Mouse (Mus musculus) G1E (cell line): ENCODE results near the gene Atp7a. TPM values are rescaled to one million over a fixed set of nuclear protein-coding genes. Genes with fewer than 3 reads are reported as not detected.

Experiments
- ATAC-seq: 2 replicates; pipeline ENCODE4 v1.8.0; 2016; ENCODE audit warnings: mild to moderate bottlenecking; ENCODE audit not compliant: insufficient number of reproducible peaks, poor library complexity, low FRiP score, severe bottlenecking; ENCODE audit errors: extremely low read depth
- DNase-seq: peaks from one replicate; pipeline ENCODE4 v3.0.0; 2012; ENCODE audit warnings: low spot score
- H3K27me3 ChIP-seq: 2 replicates; pipeline ENCODE4 v1.6.1; 2012; ENCODE audit warnings: mild to moderate bottlenecking, low read length, inconsistent platforms; ENCODE audit not compliant: insufficient read depth
- H3K36me3 ChIP-seq: replicated peaks from 2 replicates; pipeline ENCODE3; 2012; ENCODE audit warnings: mild to moderate bottlenecking, inconsistent platforms
- H3K4me1 ChIP-seq: 2 replicates; pipeline ENCODE4 v1.6.1; 2012; ENCODE audit warnings: low read depth, low read length, inconsistent platforms, mixed read lengths; ENCODE audit not compliant: insufficient read depth
- H3K4me3 ChIP-seq: 2 replicates; pipeline ENCODE4 v1.5.1; 2012; ENCODE audit warnings: low read depth, mild to moderate bottlenecking, inconsistent platforms, low read length, moderate library complexity, mixed read lengths
- H3K9me3 ChIP-seq: replicated peaks from 2 replicates; pipeline ENCODE4 v1.6.1; 2012; ENCODE audit warnings: inconsistent platforms
- CTCF ChIP-seq: IDR thresholded peaks from 2 replicates; pipeline ENCODE4 v1.5.1; 2012; ENCODE audit warnings: low read depth, low read length, inconsistent platforms, mixed read lengths
- GATA1 ChIP-seq: IDR thresholded peaks from 2 replicates; pipeline ENCODE4 v1.6.1; 2012; ENCODE audit warnings: borderline replicate concordance, low read length, inconsistent platforms, mixed read lengths
- GATA2 ChIP-seq: IDR thresholded peaks from 2 replicates; pipeline ENCODE4 v1.6.1; 2012; ENCODE audit warnings: low read depth, low read length, inconsistent platforms, borderline replicate concordance
- POLR2AphosphoS5 ChIP-seq: IDR thresholded peaks from 2 replicates; pipeline ENCODE4 v1.6.1; 2012; ENCODE audit warnings: low read depth, low read length, inconsistent platforms; ENCODE audit not compliant: insufficient replicate concordance
- TAL1 ChIP-seq: conservative IDR thresholded peaks from 2 replicates; pipeline ENCODE4 v1.6.1; 2012; ENCODE audit warnings: low read depth, low read length, inconsistent platforms, mixed read lengths
- polyA plus RNA-seq: library from polyadenylated mRNA; stranded (reverse); fragments of >175 nt; gene quantifications from 2 replicates; pipeline ENCODE4 v1.2.3, GENCODE M21; 2012
- total RNA-seq, 2 experiments: library from RNA; stranded (forward) in 1 of 2; stranded (reverse) in 1 of 2; fragments of 200-1000 nt in 1 of 2; fragments of >200 nt in 1 of 2; fragmentation: Nextera tagmentation in 1 of 2; gene quantifications; 2 replicates each; pipeline ENCODE4 v1.2.3; 2014 to 2017

The Atp7a gene
- total and polyA plus RNA-seq, 3 experiments, result 1.1 to 49.7 (median 20.3) TPM

- Histone ChIP-seq H3K27me3 (no peaks in the 10 kb centered on the region), H3K4me1 (peaks cover 15% of the 10 kb centered on the region), H3K36me3 (no peaks in the 10 kb centered on the region), H3K4me3 (no peak overlapping the region; the same call in 1 of the 2 replicates), H3K9me3 (no peaks in the 10 kb centered on the region)
- no peak for DNase-seq
- ATAC-seq, result peak; percentile 63
- no peak for TF ChIP-seq TAL1
- no peak for TF ChIP-seq GATA2
- TF ChIP-seq POLR2AphosphoS5, result no peak
- TF ChIP-seq CTCF, result no peak
- TF ChIP-seq GATA1, result no peak
Measured at GRCm38 (mm10) chrX:106135916-106136575, 109.0 kb downstream of the Atp7a start.

GRCm38 (mm10) chrX:106139309-106140070 lies 112.4 kb downstream of the Atp7a start:
- no peaks in the 10 kb centered on the region for H3K27me3 ChIP-seq
- peaks cover 15% of the 10 kb centered on the region for H3K4me1 ChIP-seq
- TF ChIP-seq CTCF (no peak), GATA2 (no peak), POLR2AphosphoS5 (no peak), GATA1 (no peak), TAL1 (no peak)
- H3K4me3 ChIP-seq, result no peak overlapping the region
- no peaks in the 10 kb centered on the region for H3K36me3 ChIP-seq
- no peaks in the 10 kb centered on the region for H3K9me3 ChIP-seq
- DNase-seq (no peak), ATAC-seq (no peak)

- Histone ChIP-seq H3K27me3 (no peaks in the 10 kb centered on the region), H3K4me3 (no peak within 1 kb of the TSS), H3K36me3 (no peaks in the 10 kb centered on the region), H3K9me3 (no peaks in the 10 kb centered on the region), H3K4me1 (peaks cover 7% of the 10 kb centered on the region)
- no peak for DNase-seq
- ATAC-seq, result no peak
- no peak for TF ChIP-seq GATA1
- no peak for TF ChIP-seq GATA2
- no peak for TF ChIP-seq CTCF
Measured at GRCm38 (mm10) chrX:106142936-106143335, 115.9 kb downstream of the Atp7a start, which contains the start of gene Tlr13. Gene Tlr13 (plus strand): TSS chrX:106143204.

- no peak for ATAC-seq
- no peak for DNase-seq
- no peaks in the 10 kb centered on the region for H3K27me3 ChIP-seq
- H3K36me3 ChIP-seq, result no peaks in the 10 kb centered on the region
- TF ChIP-seq CTCF (no peak), GATA2 (no peak), POLR2AphosphoS5 (no peak), GATA1 (no peak), TAL1 (no peak)
- peaks cover 38% of the 10 kb centered on the region for H3K4me1 ChIP-seq
- no peak overlapping the region for H3K4me3 ChIP-seq
- no peaks in the 10 kb centered on the region for H3K9me3 ChIP-seq
Measured at GRCm38 (mm10) chrX:106148185-106148584, 121.1 kb downstream of the Atp7a start.

- Histone ChIP-seq H3K9me3 (no peaks in the 10 kb centered on the region), H3K36me3 (no peaks in the 10 kb centered on the region), H3K27me3 (no peaks in the 10 kb centered on the region), H3K4me3 (no peak overlapping the region), H3K4me1 (peaks cover 38% of the 10 kb centered on the region)
- ATAC-seq (no peak), DNase-seq (no peak)
- no peak for TF ChIP-seq CTCF
Measured at GRCm38 (mm10) chrX:106149460-106149859, 122.4 kb downstream of the Atp7a start.

- ATAC-seq (peak; percentile 90), DNase-seq (peak; percentile 7)
- Histone ChIP-seq H3K36me3 (no peaks in the 10 kb centered on the region), H3K4me3 (no peak overlapping the region), H3K9me3 (no peaks in the 10 kb centered on the region), H3K4me1 (peaks cover 33% of the 10 kb centered on the region), H3K27me3 (no peaks in the 10 kb centered on the region)
- peak; percentile 93 for TF ChIP-seq TAL1
- TF ChIP-seq GATA1, result no peak
Measured at GRCm38 (mm10) chrX:106154180-106154586, 127.1 kb downstream of the Atp7a start.

- no peak for DNase-seq
- no peak for ATAC-seq
- no peaks in the 10 kb centered on the region for H3K36me3 ChIP-seq
- H3K4me3 ChIP-seq, result no peak overlapping the region
- peaks cover 18% of the 10 kb centered on the region for H3K4me1 ChIP-seq
- no peaks in the 10 kb centered on the region for H3K27me3 ChIP-seq
- TF ChIP-seq CTCF, result no peak
- no peak for TF ChIP-seq GATA2
- H3K9me3 ChIP-seq, result no peaks in the 10 kb centered on the region
Measured at GRCm38 (mm10) chrX:106155892-106156291, 128.8 kb downstream of the Atp7a start.
